Mouse (Mus musculus) kidney, postnatal 0 days (tissue): Measurements from ENCODE around the gene Hnrnpa3. TPM values are rescaled to one million over a fixed set of nuclear protein-coding genes. Genes with fewer than 3 reads are reported as not detected.

Source experiments
- ATAC-seq: fragments of 200-750 bp; cut with Nextera tagmentation; replicated peaks from 2 replicates; pipeline ENCODE4 v1.8.0; 2017; ENCODE audit warnings: low read depth, moderate number of reproducible peaks, moderate TSS enrichment, moderate library complexity; ENCODE audit not compliant: low FRiP score
- DNase-seq: peaks from one replicate; pipeline ENCODE4 v3.0.0-alpha.2; 2016; ENCODE audit warnings: low spot score
- H3K27ac ChIP-seq: fragments of 300-500 bp; sonication (generic); 2 replicates; pipeline ENCODE4 v1.5.1; 2014; ENCODE audit warnings: mild to moderate bottlenecking
- H3K27me3 ChIP-seq: fragments of 300-500 bp; sonication (generic); 2 replicates; pipeline ENCODE4 v1.6.1; 2014; ENCODE audit warnings: low read length, mixed read lengths; ENCODE audit not compliant: insufficient read depth
- H3K36me3 ChIP-seq: fragments of 300-500 bp; sonication (generic); 2 replicates; pipeline ENCODE4 v1.6.1; 2014; ENCODE audit warnings: low read length, mixed read lengths; ENCODE audit not compliant: insufficient read depth
- H3K4me1 ChIP-seq: fragments of 300-500 bp; sonication (generic); replicated peaks from 2 replicates; pipeline ENCODE4 v1.6.1; 2014; ENCODE audit warnings: antibody characterized with exemption, low read length, mixed read lengths; ENCODE audit not compliant: insufficient read depth
- H3K4me2 ChIP-seq: fragments of 300-500 bp; sonication (generic); 2 replicates; pipeline ENCODE4 v1.6.1; 2014; ENCODE audit warnings: mild to moderate bottlenecking, low read length, moderate library complexity, mixed read lengths
- H3K4me3 ChIP-seq: fragments of 300-500 bp; sonication (generic); replicated peaks from 2 replicates; pipeline ENCODE4 v1.5.1; 2014; ENCODE audit warnings: low read depth, low read length
- H3K9ac ChIP-seq: fragments of 300-500 bp; sonication (generic); 2 replicates; pipeline ENCODE4 v1.6.1; 2014; ENCODE audit warnings: low read depth, low read length
- H3K9me3 ChIP-seq: fragments of 300-500 bp; sonication (generic); replicated peaks from 2 replicates; pipeline ENCODE4 v1.6.1; 2016; ENCODE audit warnings: low read length, inconsistent platforms, mixed read lengths
- CTCF ChIP-seq: IDR thresholded peaks from 2 replicates; pipeline ENCODE4 v1.5.1; 2016; ENCODE audit warnings: antibody characterized with exemption, low read depth, mild to moderate bottlenecking, moderate library complexity
- WGBS: fragments of 180-500 bp; shearing (Covaris S2); extraction: QIAGEN DNeasy Blood & Tissue Kit; methylation state at CpG from one replicate; pipeline ENCODE4 v1.1.7; 2014; 5-methylcytosine and 5-hydroxymethylcytosine counted together
- polyA plus RNA-seq: library from polyadenylated mRNA; unstranded; fragments of >200 nt; fragmentation: Nextera tagmentation; extraction: Ambion mirVana; gene quantifications from 2 replicates; pipeline ENCODE4 v1.2.1, GENCODE M21; 2015

Hnrnpa3 gene
- polyA plus RNA-seq, 1 experiment from 2014 or later: 240 TPM

GRCm38 (mm10) chr2:75642795-75643550 lies 16.1 kb upstream of the Hnrnpa3 start:
- H3K27me3 ChIP-seq: no peaks in the 10 kb centered on the region
- WGBS: 64% methylated on average over 8 of the region's 8 CpGs
- no peak for TF ChIP-seq CTCF
- no peaks in the 10 kb centered on the region for H3K36me3 ChIP-seq
- H3K27ac ChIP-seq: peak overlapping the region; percentile 44; the same call in 1 of the 2 replicates
- peak; percentile 73 for DNase-seq
- no peak overlapping the region for H3K9ac ChIP-seq
- no peaks in the 10 kb centered on the region for H3K4me1 ChIP-seq
- ATAC-seq: peak; percentile 83
- no peak overlapping the region for H3K4me3 ChIP-seq
- H3K4me2 ChIP-seq: no peak overlapping the region
- H3K9me3 ChIP-seq: no peaks in the 10 kb centered on the region

DNA sequence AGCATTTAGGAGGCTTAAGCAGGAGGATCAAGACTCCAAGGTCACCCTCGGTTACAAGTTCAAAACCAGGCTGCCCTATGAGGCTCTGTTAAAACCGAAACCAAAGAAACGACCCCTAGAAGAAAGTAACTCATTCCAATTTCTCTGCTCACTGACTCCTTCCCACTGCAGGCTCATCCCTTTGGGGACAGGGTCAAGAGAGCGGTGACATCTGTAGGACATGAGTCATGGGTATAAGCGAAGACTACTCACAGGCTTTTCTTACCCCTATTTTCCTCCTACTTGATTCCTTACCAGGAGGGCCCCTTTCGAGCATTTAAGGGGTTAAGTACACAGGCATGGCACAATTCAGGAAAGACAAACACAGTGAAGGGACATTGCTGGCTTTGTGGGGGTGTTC lies 15.1 kb upstream of the Hnrnpa3 start:
- no peak for ATAC-seq
- WGBS: 77% methylated on average over 6 of the region's 6 CpGs
- no peak overlapping the region for H3K27ac ChIP-seq

DNA sequence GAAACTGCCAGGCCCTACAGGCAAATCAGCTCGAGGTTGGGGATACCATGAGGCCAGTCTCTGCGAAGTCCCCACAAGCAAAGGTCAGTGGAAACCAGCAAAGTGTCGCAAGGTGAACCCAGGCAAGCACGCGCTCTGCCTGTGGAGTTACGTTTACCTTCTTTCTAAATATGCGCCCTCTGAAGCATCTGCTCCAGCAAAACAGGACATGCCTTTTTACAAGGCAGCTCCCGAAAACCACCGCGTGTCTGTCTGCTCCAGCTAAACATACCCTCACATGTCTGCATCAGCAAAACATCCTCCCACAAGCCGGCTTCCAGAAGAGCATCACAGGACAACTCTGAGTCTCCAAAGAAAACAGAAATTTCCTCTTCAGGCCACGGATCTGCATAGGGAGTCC lies 13.8 kb upstream of the Hnrnpa3 start:
- no peak for DNase-seq
- 94% methylated on average over 12 of the region's 12 CpGs for WGBS
- Histone ChIP-seq H3K9ac (no peak overlapping the region), H3K27ac (no peak overlapping the region), H3K4me2 (no peak overlapping the region), H3K27me3 (no peaks in the 10 kb centered on the region), H3K9me3 (no peaks in the 10 kb centered on the region), H3K36me3 (no peaks in the 10 kb centered on the region), H3K4me1 (no peaks in the 10 kb centered on the region), H3K4me3 (no peak overlapping the region)
- TF ChIP-seq CTCF: no peak
- ATAC-seq: no peak

More for the DNA sequence above, 15.1 kb upstream of the Hnrnpa3 start:
- H3K9me3 ChIP-seq: no peaks in the 10 kb centered on the region
- no peak for TF ChIP-seq CTCF
- H3K4me2 ChIP-seq: no peak overlapping the region
- H3K36me3 ChIP-seq: no peaks in the 10 kb centered on the region
- no peak overlapping the region for H3K9ac ChIP-seq
- H3K4me3 ChIP-seq: no peak overlapping the region
- no peak for DNase-seq
- H3K4me1 ChIP-seq: no peaks in the 10 kb centered on the region
- no peaks in the 10 kb centered on the region for H3K27me3 ChIP-seq

DNA sequence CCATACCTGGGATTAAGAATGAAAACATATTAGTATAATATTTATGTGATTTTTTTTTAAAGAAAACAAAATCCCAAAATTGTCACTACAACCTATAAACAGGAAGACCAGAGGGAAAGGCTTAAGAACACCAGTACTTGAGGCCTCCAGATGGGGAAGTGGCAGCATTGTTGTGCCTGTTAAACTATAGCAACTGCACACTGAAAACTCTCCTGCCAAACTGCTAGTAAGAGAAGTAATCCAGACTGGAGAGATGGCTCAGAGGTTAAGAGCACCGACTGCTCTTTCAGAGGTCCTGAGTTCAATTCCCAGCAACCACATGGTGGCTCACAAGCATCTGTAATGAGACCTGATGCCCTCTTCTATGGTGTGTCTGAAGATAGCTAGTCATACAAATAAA lies 8.6 kb upstream of the Hnrnpa3 start:
- H3K27me3 ChIP-seq: no peaks in the 10 kb centered on the region
- no peak overlapping the region for H3K9ac ChIP-seq
- DNase-seq (no peak), ATAC-seq (no peak)
- no peak for TF ChIP-seq CTCF
- no peak overlapping the region for H3K4me3 ChIP-seq
- no peaks in the 10 kb centered on the region for H3K9me3 ChIP-seq
- no peak overlapping the region for H3K4me2 ChIP-seq
- 0 out of 2 replicates have a peak, but pooled peaks cover 4% of the 10 kb centered on the region for H3K4me1 ChIP-seq
- no peak overlapping the region for H3K27ac ChIP-seq
- no peaks in the 10 kb centered on the region for H3K36me3 ChIP-seq
- WGBS: 100% methylated on average over 1 of the region's 1 CpGs

DNA sequence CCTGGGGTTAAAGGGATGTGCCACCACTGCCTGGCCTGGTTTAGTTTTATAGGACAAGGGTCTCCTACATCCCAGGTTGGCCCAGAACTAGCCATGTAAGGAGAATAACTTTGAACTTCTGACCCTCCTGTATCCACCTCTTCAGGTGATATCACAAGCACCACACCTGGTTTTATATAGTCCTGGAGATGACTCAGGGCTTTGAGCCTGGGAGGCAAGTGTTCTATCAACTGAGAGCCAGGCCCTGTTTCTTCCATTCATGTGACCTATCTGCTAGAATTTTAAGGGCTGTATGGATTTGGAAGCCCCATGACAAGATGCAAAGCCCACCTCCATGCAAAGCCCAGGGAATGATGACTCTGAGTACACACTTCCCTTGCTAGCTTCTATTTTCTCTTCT lies 5.9 kb upstream of the Hnrnpa3 start:
- DNase-seq (no peak), ATAC-seq (no peak)
- H3K4me3 ChIP-seq: no peak overlapping the region
- no peak for TF ChIP-seq CTCF
- H3K4me1 ChIP-seq: peaks cover 10% of the 10 kb centered on the region; the same call in 1 of the 2 replicates
- H3K9me3 ChIP-seq: no peaks in the 10 kb centered on the region
- no peak overlapping the region for H3K4me2 ChIP-seq
- no peak overlapping the region for H3K9ac ChIP-seq
- no peaks in the 10 kb centered on the region for H3K27me3 ChIP-seq
- H3K27ac ChIP-seq: no peak overlapping the region
- no peaks in the 10 kb centered on the region for H3K36me3 ChIP-seq

DNA sequence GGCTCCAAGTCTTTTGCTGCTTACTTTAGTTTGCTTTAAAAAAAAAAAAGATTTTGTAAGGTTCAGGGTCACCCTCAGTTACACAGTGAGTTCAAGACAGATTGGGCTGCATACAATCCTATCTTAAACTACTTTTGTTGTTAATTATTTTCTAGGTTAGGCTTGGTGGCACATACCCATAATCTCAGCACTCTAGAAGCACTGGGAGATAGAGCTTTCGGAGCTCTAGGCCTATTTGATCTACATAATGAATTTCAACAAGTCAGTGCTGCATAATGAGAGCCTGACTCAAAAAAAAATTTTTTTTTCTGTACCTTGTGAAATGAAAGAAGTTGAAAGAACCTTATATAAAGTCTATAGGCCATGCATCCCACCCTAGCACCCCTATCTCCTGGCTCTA lies 4.4 kb upstream of the Hnrnpa3 start:
- no peaks in the 10 kb centered on the region for H3K27me3 ChIP-seq
- H3K4me2 ChIP-seq: no peak overlapping the region
- no peak for ATAC-seq
- 63% methylated on average over 1 of the region's 1 CpGs for WGBS
- H3K4me3 ChIP-seq: no peak overlapping the region
- H3K9ac ChIP-seq: no peak overlapping the region
- no peak overlapping the region for H3K27ac ChIP-seq
- no peaks in the 10 kb centered on the region for H3K36me3 ChIP-seq
- no peak for TF ChIP-seq CTCF
- DNase-seq: no peak
- peaks cover 11% of the 10 kb centered on the region; the same call in 1 of the 2 replicates for H3K4me1 ChIP-seq
- H3K9me3 ChIP-seq: no peaks in the 10 kb centered on the region

- 80% methylated on average over 5 of the region's 5 CpGs for WGBS
- H3K4me1 ChIP-seq: peaks cover 11% of the 10 kb centered on the region; the same call in 1 of the 2 replicates
- H3K4me3 ChIP-seq: no peak overlapping the region
- DNase-seq (no peak), ATAC-seq (no peak)
- no peaks in the 10 kb centered on the region for H3K36me3 ChIP-seq
- no peak overlapping the region for H3K9ac ChIP-seq
- H3K27me3 ChIP-seq: no peaks in the 10 kb centered on the region
- TF ChIP-seq CTCF: no peak
- no peak overlapping the region for H3K4me2 ChIP-seq
- no peaks in the 10 kb centered on the region for H3K9me3 ChIP-seq
- peak overlapping the region; percentile 99 for H3K27ac ChIP-seq
Measured at GRCm38 (mm10) chr2:75656924-75657323, 2.1 kb upstream of the Hnrnpa3 start.
